Mouse (Mus musculus) limb, embryonic 13.5 days (tissue): Measurements from ENCODE around the gene Klhl3. TPM values are rescaled to one million over a fixed set of nuclear protein-coding genes. Genes with fewer than 3 reads are reported as not detected.

Experiments used
- ATAC-seq: fragments of 200-750 bp; cut with Nextera tagmentation; 2 replicates; pipeline ENCODE4 v1.8.0; 2017; ENCODE audit warnings: low read depth, moderate number of reproducible peaks, moderate TSS enrichment; ENCODE audit not compliant: low FRiP score
- H3K27ac ChIP-seq: fragments of 300-500 bp; sonication (generic); 2 replicates; pipeline ENCODE4 v1.5.1; 2015; ENCODE audit warnings: inconsistent platforms, mild to moderate bottlenecking, moderate library complexity
- H3K27me3 ChIP-seq: fragments of 300-500 bp; sonication (generic); 2 replicates; pipeline ENCODE4 v1.6.1; 2015; ENCODE audit warnings: mild to moderate bottlenecking, inconsistent platforms
- H3K36me3 ChIP-seq: fragments of 300-500 bp; sonication (generic); 2 replicates; pipeline ENCODE4 v1.6.1; 2015; ENCODE audit warnings: inconsistent platforms, mild to moderate bottlenecking, moderate library complexity
- H3K4me1 ChIP-seq: fragments of 300-500 bp; sonication (generic); 2 replicates; pipeline ENCODE4 v1.6.1; 2015; ENCODE audit warnings: inconsistent platforms
- H3K4me2 ChIP-seq: fragments of 300-500 bp; sonication (generic); replicated peaks from 2 replicates; pipeline ENCODE4 v1.6.1; 2015; ENCODE audit warnings: inconsistent platforms, mild to moderate bottlenecking, moderate library complexity
- H3K4me3 ChIP-seq: fragments of 300-500 bp; sonication (generic); 2 replicates; pipeline ENCODE4 v1.5.1; 2015; ENCODE audit warnings: moderate library complexity, mild to moderate bottlenecking, inconsistent platforms
- H3K9ac ChIP-seq: fragments of 300-500 bp; sonication (generic); 2 replicates; pipeline ENCODE4 v1.6.1; 2015; ENCODE audit warnings: mild to moderate bottlenecking, inconsistent platforms
- H3K9me3 ChIP-seq: fragments of 300-500 bp; sonication (generic); 2 replicates; pipeline ENCODE4 v1.6.1; 2016; ENCODE audit warnings: inconsistent platforms
- WGBS: fragments of 180-500 bp; shearing (Covaris S2); methylation state at CpG from one replicate; pipeline ENCODE4 v1.1.7; 2015; 5-methylcytosine and 5-hydroxymethylcytosine counted together
- polyA plus RNA-seq: library from polyadenylated mRNA; unstranded; fragments of >200 nt; fragmentation: Nextera tagmentation; extraction: Ambion mirVana; gene quantifications from 2 replicates; pipeline ENCODE4 v1.2.1, GENCODE M21; 2015

The Klhl3 gene
- polyA plus RNA-seq, 1 experiment from 2014 or later = 4.2 TPM

DNA sequence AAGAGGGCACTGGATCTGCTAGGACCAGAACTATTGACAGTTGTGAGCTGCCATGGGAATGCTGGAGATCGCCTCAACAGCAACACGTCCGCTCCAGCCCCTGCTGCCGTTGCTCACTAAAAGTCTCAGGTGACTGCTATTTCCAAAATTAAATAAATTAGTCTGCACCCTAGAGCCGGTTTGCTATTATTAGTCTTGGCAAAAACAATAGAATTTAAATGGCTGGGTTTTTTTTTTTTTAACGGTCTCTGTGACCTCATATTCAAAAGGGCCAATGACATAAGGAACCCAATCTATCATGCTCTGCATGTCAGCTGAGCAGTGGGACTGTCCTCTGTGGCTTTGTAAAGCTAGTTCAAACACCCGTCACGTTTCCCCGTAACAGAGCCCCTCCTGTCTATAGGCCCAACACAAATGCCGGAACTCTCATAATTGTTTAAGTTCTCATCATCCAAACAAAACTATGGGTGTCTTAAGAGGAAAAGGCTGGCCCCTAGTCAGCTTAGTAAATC lies 9.4 kb upstream of the Klhl3 start:
- Histone ChIP-seq H3K9ac (no peak overlapping the region), H3K4me2 (no peak overlapping the region), H3K36me3 (peaks cover 8% of the 10 kb centered on the region), H3K9me3 (no peaks in the 10 kb centered on the region), H3K27me3 (no peaks in the 10 kb centered on the region), H3K4me3 (no peak overlapping the region), H3K4me1 (peaks cover 33% of the 10 kb centered on the region), H3K27ac (no peak overlapping the region)
- ATAC-seq = no peak
- 66% methylated on average over 10 of the region's 10 CpGs for WGBS

DNA sequence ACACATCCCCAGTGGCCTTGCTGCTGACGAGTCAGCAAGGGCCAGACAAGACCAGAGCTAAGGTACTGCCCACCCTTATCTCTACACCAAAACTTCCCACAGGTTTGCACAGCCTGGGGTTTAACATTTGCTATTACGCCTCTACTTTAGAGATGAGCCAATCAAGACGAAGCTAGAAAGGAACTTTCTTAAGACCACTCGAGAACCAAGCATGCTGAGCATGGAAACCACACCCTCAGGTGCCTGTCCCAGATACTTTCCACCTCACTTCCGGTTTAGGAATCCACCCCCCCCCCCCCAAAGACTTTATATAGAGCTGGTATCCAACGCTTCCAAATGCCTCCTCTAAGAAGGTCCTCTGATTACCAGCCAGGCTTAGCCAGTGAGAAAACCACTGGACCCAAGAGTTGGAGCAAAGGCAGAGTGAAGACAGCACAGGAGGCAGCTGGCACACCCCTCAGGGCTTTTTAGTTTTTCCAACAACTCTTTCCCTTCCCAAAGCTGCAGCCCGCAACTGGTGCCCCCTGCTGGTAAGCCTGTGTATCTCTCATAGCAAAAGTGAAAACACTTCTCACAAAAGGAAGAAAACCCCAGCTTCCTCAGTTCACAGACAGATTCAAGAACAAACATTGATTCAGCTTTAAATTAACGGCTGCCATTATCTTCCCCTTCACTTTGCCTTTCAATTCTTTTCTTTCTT lies 4.1 kb upstream of the Klhl3 start:
- Histone ChIP-seq H3K4me2 (no peak overlapping the region), H3K9ac (no peak overlapping the region), H3K27me3 (peaks cover 5% of the 10 kb centered on the region; the same call in 1 of the 2 replicates), H3K9me3 (no peaks in the 10 kb centered on the region), H3K27ac (no peak overlapping the region), H3K36me3 (no peaks in the 10 kb centered on the region; the same call in 1 of the 2 replicates), H3K4me1 (peaks cover 10% of the 10 kb centered on the region), H3K4me3 (no peak overlapping the region)
- WGBS = 69% methylated on average over 8 of the region's 8 CpGs
- no peak for ATAC-seq

DNA sequence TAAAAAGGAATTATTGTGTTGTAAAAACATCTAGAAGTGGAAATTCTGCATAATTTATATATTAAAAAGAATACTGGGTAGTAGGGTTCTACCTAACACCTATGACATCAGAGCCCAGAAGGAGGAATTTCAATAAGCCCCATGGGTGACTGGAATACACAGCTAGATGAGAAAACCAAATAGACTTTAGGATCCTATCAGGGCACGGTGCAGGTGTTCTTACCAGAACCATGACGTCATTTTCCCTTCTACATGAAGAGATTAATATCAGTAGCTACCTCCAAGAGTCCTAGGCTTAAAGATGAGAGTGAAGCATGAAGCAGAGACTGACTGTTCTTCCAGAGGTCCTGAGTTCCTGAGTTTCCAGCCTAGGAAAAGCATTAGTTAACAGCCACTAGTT lies 3.4 kb upstream of the Klhl3 start:
- no peaks in the 10 kb centered on the region for H3K9me3 ChIP-seq
- 90% methylated on average over 2 of the region's 2 CpGs for WGBS
- H3K4me2 ChIP-seq = no peak overlapping the region
- H3K4me3 ChIP-seq = no peak overlapping the region
- no peak overlapping the region for H3K27ac ChIP-seq
- H3K36me3 ChIP-seq = no peaks in the 10 kb centered on the region
- H3K9ac ChIP-seq = no peak overlapping the region
- H3K4me1 ChIP-seq = peaks cover 17% of the 10 kb centered on the region
- ATAC-seq = no peak
- H3K27me3 ChIP-seq = peaks cover 5% of the 10 kb centered on the region; the same call in 1 of the 2 replicates

DNA sequence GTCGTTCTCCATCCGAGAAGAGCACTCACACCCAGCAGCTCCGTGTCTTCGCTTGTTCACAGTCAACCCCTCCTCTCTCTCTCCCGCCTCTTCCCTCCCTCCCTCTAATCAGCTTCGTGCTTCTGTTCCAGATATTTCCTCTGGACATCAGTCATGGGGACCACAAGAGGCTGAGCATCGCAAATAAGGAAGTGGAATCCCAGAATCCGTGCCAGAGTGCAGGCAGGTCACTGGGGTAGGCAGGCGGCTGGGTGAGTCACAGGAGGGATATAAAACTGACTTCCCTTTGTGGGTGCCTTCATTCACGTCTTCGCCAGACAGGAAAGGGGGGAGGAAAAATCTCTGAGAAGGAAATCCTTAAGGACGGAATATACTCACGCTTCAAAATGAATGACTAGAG lies 1.8 kb upstream of the Klhl3 start:
- Histone ChIP-seq H3K27me3 (peaks cover 5% of the 10 kb centered on the region; the same call in 1 of the 2 replicates), H3K4me1 (peaks cover 26% of the 10 kb centered on the region), H3K4me3 (no peak overlapping the region), H3K9me3 (no peaks in the 10 kb centered on the region), H3K9ac (no peak overlapping the region), H3K4me2 (0 out of 2 replicates have a peak overlapping the region, but pooled peaks have one; percentile 9), H3K27ac (no peak overlapping the region), H3K36me3 (no peaks in the 10 kb centered on the region)
- ATAC-seq = no peak
- WGBS = 28% methylated on average over 13 of the region's 13 CpGs

DNA sequence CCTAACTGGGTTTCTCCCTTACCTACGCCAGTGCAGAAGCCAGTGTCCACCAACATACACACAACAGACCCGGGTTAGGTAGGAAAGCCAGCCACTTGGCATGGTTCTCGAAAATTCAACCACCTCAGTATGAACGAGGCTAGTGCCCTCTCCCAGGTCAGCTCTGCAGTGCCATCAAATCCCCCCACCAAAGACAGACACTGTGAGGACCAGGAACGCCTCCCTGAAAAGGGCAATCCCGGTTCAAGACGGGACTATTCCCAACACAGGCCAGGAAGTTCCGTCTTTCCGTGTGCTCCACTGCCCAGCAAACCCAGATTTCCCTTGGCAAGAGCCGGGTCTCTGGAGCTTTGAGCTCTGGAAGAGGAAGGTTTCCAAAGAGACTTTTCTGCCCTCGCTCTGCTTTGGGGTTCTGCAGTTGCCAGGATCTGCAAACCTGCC lies 771 bp downstream of the Klhl3 start:
- H3K4me1 ChIP-seq = peaks cover 28% of the 10 kb centered on the region
- H3K27me3 ChIP-seq = peaks cover 5% of the 10 kb centered on the region; the same call in 1 of the 2 replicates
- peak overlapping the region; percentile 73 for H3K9ac ChIP-seq
- no peaks in the 10 kb centered on the region for H3K36me3 ChIP-seq
- 12% methylated on average over 11 of the region's 11 CpGs for WGBS
- H3K4me3 ChIP-seq = peak overlapping the region; percentile 54
- no peaks in the 10 kb centered on the region for H3K9me3 ChIP-seq
- peak overlapping the region; percentile 84 for H3K4me2 ChIP-seq
- ATAC-seq = no peak
- peak overlapping the region; percentile 87; the same call in 1 of the 2 replicates for H3K27ac ChIP-seq

DNA sequence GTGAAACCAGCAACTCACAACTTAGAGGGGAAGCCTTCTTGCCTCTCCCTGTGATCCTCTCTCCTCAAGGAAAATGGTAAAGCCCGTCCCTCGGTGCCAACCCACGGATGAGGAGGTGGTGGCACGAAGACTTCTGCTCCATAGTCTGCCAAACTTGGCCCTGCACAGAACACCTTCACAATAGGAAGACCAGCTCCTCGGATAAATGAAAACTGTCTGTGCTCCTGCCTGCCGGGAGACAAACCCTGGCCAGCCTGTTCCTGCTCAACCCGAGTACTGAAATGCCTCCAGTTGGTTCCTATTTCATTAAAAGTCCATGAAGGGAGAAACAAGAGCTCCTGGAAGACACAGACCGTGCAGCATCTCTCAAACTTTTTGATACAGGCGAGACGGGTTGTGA lies 1.2 kb downstream of the Klhl3 start:
- H3K9ac ChIP-seq = peak overlapping the region; percentile 73
- 59% methylated on average over 10 of the region's 10 CpGs for WGBS
- no peak overlapping the region; the same call in 1 of the 2 replicates for H3K27ac ChIP-seq

DNA sequence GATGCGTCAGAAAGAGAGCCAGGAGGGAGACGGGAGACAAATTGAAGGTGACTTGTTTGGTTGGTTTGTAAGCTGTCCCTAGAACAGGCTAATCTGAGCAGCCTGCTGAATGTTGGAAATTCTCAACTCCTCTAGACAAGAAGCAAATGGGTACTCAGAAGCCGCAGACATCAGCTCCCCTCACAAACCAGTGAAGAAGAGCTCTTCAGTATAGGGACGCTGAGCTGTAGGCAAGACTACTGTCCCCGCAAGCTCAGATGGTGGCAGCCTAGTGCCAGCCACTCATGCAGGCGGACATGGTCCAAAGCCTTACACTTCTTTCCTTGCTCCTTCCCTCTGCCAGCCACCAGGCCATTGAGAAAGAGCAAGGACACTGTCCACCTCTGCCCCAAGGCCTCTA lies 2.1 kb downstream of the Klhl3 start:
- Histone ChIP-seq H3K4me3 (no peak overlapping the region), H3K9ac (no peak overlapping the region), H3K36me3 (no peaks in the 10 kb centered on the region), H3K27me3 (peaks cover 5% of the 10 kb centered on the region; the same call in 1 of the 2 replicates), H3K4me1 (peaks cover 28% of the 10 kb centered on the region), H3K4me2 (peak overlapping the region; percentile 84), H3K9me3 (no peaks in the 10 kb centered on the region), H3K27ac (no peak overlapping the region)
- ATAC-seq = no peak
- WGBS = 89% methylated on average over 6 of the region's 6 CpGs

More for the DNA sequence above, 1.2 kb downstream of the Klhl3 start:
- Histone ChIP-seq H3K4me1 (peaks cover 28% of the 10 kb centered on the region), H3K36me3 (no peaks in the 10 kb centered on the region), H3K4me2 (peak overlapping the region; percentile 84), H3K27me3 (peaks cover 5% of the 10 kb centered on the region; the same call in 1 of the 2 replicates), H3K9me3 (no peaks in the 10 kb centered on the region), H3K4me3 (peak overlapping the region; percentile 54)
- ATAC-seq = no peak

DNA sequence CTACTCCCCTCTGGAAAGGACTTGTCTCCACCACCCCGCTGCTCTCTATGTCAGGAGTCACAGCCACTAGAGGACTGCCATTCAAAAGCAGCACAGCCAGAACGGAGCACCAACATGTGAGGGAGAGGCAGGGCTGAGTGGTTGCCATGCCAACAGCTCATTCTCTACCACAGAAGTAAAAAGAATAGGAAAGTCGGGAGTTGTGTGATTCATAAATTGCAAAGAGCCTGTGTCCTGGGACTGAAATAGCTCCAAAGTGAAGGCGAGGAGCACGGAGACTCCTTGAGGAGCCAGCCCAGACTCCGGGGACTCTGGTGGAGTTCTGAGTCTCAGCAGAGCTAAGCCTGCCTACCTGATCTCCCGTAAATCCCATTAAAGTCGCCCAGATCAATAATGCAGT lies 22.7 kb downstream of the Klhl3 start:
- H3K27ac ChIP-seq = no peak overlapping the region
- no peaks in the 10 kb centered on the region for H3K9me3 ChIP-seq
- H3K27me3 ChIP-seq = no peaks in the 10 kb centered on the region
- no peak overlapping the region for H3K9ac ChIP-seq
- no peak for ATAC-seq
- peaks cover 5% of the 10 kb centered on the region for H3K4me1 ChIP-seq
- no peak overlapping the region for H3K4me2 ChIP-seq
- peaks cover 18% of the 10 kb centered on the region for H3K36me3 ChIP-seq
- 49% methylated on average over 8 of the region's 8 CpGs for WGBS
- no peak overlapping the region for H3K4me3 ChIP-seq

DNA sequence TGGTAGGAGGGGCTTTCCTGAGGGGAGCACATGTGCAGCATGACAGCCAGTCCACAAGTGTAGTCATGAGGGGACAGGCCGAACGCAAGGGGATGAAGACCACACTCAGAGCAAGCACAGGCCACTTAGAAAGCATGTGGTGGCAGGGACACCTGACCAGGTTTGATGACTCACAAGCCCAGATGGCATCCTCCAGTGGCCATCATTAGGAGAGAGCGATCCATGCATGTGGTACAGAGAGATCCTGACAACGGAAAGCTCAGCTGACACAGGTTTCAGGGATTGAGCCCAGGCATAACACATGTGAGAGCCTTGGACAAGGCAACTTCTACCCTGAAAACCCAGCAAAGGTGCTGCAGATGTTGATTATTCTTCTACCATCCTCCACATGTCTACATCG lies 29.0 kb downstream of the Klhl3 start:
- Histone ChIP-seq H3K4me2 (no peak overlapping the region), H3K27ac (no peak overlapping the region), H3K4me1 (no peaks in the 10 kb centered on the region), H3K27me3 (no peaks in the 10 kb centered on the region), H3K9ac (no peak overlapping the region), H3K4me3 (no peak overlapping the region), H3K36me3 (peaks cover 16% of the 10 kb centered on the region), H3K9me3 (no peaks in the 10 kb centered on the region)
- 89% methylated on average over 5 of the region's 5 CpGs for WGBS
- ATAC-seq = no peak

DNA sequence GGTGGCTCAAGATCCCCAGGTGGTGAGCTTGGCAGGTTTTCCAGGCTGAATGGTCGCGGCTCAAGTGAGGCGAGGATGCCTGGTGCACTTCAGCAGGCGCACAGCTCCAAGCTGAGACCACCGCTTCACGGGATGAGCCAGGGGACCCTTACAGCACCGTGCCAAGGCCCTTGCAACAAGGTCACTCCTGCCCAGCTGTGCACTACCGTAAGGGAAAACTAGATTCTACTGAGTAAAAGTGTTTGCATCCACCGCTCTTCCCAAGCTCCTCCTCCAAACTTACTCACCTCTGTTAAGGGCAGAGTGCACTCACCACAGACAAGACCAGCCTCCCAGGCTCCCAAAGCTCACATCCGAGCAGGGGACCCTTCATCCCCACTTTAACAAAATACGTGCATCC lies 29.9 kb downstream of the Klhl3 start:
- Histone ChIP-seq H3K9me3 (no peaks in the 10 kb centered on the region), H3K4me1 (no peaks in the 10 kb centered on the region), H3K9ac (no peak overlapping the region), H3K27ac (no peak overlapping the region), H3K4me2 (no peak overlapping the region), H3K27me3 (no peaks in the 10 kb centered on the region), H3K36me3 (peaks cover 16% of the 10 kb centered on the region), H3K4me3 (no peak overlapping the region)
- ATAC-seq = no peak
- 77% methylated on average over 11 of the region's 11 CpGs for WGBS

DNA sequence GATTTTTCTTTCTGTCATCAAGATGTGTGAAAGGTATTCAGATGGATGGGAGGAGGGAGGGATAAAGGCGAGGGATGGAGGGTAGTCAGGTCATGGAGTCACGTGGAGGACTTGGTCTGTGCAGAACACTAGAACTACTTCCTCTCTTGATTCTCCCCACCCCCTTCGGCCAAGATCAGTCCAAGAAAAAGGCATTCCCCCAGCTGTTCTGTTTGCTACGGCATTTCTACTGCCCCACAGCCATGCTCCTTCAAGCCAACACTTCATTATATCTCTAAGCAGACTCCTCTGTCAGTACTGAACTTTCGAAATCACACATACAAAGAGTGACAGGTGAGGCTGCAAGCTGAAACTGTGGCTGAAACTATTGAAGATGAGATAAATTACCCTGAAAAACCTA lies 30.3 kb downstream of the Klhl3 start:
- WGBS = 67% methylated on average over 5 of the region's 5 CpGs
- Histone ChIP-seq H3K4me1 (no peaks in the 10 kb centered on the region), H3K27me3 (no peaks in the 10 kb centered on the region), H3K9ac (no peak overlapping the region), H3K4me2 (no peak overlapping the region), H3K4me3 (no peak overlapping the region), H3K9me3 (no peaks in the 10 kb centered on the region), H3K27ac (no peak overlapping the region), H3K36me3 (peaks cover 16% of the 10 kb centered on the region)
- ATAC-seq = no peak

DNA sequence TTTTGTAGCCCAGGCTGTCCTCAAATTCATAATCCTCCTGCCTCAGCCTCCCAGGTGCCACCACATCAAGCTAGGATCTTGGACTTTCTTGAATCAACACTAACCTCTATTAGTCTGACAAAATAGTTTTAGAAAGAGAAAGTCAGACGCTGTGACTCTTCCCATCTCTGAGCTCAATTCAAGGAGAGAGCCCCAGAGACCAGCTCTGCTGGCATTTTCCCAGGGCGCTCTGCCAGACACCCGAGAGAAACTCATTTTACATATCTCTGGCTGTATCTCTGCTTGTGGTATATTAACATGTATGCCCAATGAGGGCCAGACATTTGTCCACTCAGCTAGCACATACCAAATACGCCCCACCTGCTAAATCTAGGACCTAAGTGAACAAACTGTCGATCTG lies 35.0 kb downstream of the Klhl3 start:
- no peak overlapping the region for H3K4me3 ChIP-seq
- H3K9ac ChIP-seq = no peak overlapping the region
- ATAC-seq = no peak
- no peaks in the 10 kb centered on the region for H3K9me3 ChIP-seq
- H3K4me1 ChIP-seq = peaks cover 15% of the 10 kb centered on the region
- H3K27ac ChIP-seq = no peak overlapping the region
- H3K4me2 ChIP-seq = no peak overlapping the region
- H3K27me3 ChIP-seq = no peaks in the 10 kb centered on the region
- peaks cover 1% of the 10 kb centered on the region; the same call in 1 of the 2 replicates for H3K36me3 ChIP-seq
- WGBS = 83% methylated on average over 5 of the region's 5 CpGs
